Mouse (Mus musculus): ENCODE data around the gene Zbtb49. TPM values are rescaled to one million over a fixed set of nuclear protein-coding genes. Genes with fewer than 3 reads are reported as not detected.

Zbtb49 gene
- polyA plus RNA-seq, 1 experiment, result 0.25 TPM

- peaks cover 2% of the 10 kb centered on the region; the same call in 1 of the 2 replicates for H3K9me3 ChIP-seq (ENCODE audit: control insufficient read depth, low read length)
- no peak overlapping the region for H3K4me3 ChIP-seq (replicated peaks)
- H3K36me3 ChIP-seq (ENCODE audit: control insufficient read depth), result no peaks in the 10 kb centered on the region
- no peaks in the 10 kb centered on the region for H3K4me1 ChIP-seq (ENCODE audit: control insufficient read depth)
- peaks cover 5% of the 10 kb centered on the region for H3K27me3 ChIP-seq (ENCODE audit: control insufficient read depth)
- TF ChIP-seq TAL1 (IDR thresholded peaks at IDR 0.05; ENCODE audit: low read length), result no peak
- no peak for TF ChIP-seq GATA1 (IDR thresholded peaks at IDR 0.05; ENCODE audit: low read length)
Observed at GRCm38 (mm10) chr5:38152201-38153108, 67.8 kb downstream of the Zbtb49 start.

DNA sequence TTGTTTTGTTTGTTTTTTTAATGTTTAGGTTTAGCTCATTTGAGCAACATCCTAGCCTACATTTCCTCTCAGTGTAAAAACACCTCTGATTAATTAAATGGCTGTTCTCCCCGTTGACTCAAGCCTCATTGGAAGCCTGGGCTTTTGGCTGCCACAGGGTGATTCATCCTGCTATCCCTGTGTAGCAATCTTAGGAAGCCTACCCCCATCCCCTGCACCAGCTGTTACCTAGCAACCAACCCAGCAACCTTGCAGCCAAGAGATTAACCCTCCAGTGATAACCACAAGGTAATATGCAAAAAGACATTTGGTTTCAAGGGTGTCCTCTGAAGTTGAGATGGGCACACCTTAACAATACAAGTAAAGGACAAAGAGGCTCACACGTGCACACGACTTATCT is 69.0 kb downstream of the Zbtb49 start:
- peaks cover 2% of the 10 kb centered on the region; the same call in 1 of the 2 replicates for H3K9me3 ChIP-seq (ENCODE audit: control insufficient read depth, low read length)
- H3K36me3 ChIP-seq (ENCODE audit: control insufficient read depth), result no peaks in the 10 kb centered on the region
- H3K4me3 ChIP-seq (replicated peaks), result no peak overlapping the region
- TF ChIP-seq GATA1 (IDR thresholded peaks at IDR 0.05; ENCODE audit: low read length) (no peak), TAL1 (IDR thresholded peaks at IDR 0.05; ENCODE audit: low read length) (no peak)
- no peaks in the 10 kb centered on the region for H3K27me3 ChIP-seq (ENCODE audit: control insufficient read depth)
- H3K4me1 ChIP-seq (ENCODE audit: control insufficient read depth), result no peaks in the 10 kb centered on the region

GRCm38 (mm10) chr5:38146524-38146923 is 73.7 kb downstream of the Zbtb49 start:
- no peak for TF ChIP-seq TAL1 (IDR thresholded peaks at IDR 0.05; ENCODE audit: low read length)
- no peak for TF ChIP-seq GATA1 (IDR thresholded peaks at IDR 0.05; ENCODE audit: low read length)
- Histone ChIP-seq H3K4me1 (ENCODE audit: control insufficient read depth) (no peaks in the 10 kb centered on the region), H3K36me3 (ENCODE audit: control insufficient read depth) (no peaks in the 10 kb centered on the region), H3K27me3 (ENCODE audit: control insufficient read depth) (no peaks in the 10 kb centered on the region), H3K4me3 (replicated peaks) (no peak overlapping the region), H3K9me3 (ENCODE audit: control insufficient read depth, low read length) (no peaks in the 10 kb centered on the region)

DNA sequence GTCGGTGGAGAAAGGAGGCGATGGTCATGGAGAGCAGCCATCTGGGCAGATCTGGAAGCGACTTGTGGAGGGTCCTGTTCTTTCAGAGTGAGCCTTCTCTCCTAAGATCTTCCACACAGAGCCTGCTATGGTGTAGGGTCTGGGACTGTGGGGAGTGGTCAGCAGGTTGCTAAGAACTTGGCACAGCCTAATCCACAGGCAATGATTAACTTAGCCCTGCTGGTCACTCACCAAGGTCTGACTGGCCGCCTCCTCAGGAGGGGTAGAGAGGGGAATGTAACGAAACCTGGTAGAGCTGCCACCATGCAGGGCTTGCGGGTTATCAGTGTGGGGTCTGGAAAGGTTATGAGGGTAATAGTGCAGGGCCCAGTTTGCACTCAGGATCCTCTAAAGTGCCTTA is 79.4 kb downstream of the Zbtb49 start:
- Histone ChIP-seq H3K27me3 (ENCODE audit: control insufficient read depth) (no peaks in the 10 kb centered on the region), H3K9me3 (ENCODE audit: control insufficient read depth, low read length) (no peaks in the 10 kb centered on the region), H3K4me1 (ENCODE audit: control insufficient read depth) (no peaks in the 10 kb centered on the region; the same call in none of the 2 replicates), H3K4me3 (replicated peaks) (no peak overlapping the region), H3K36me3 (ENCODE audit: control insufficient read depth) (no peaks in the 10 kb centered on the region; the same call in 1 of the 2 replicates)
- TF ChIP-seq TAL1 (IDR thresholded peaks at IDR 0.05; ENCODE audit: low read length) (no peak), GATA1 (IDR thresholded peaks at IDR 0.05; ENCODE audit: low read length) (no peak)

Other genes starting within 250 kb of the Zbtb49 start
- 2.3 and 2.8 TPM in 2 replicates for gene Stx18, start 181.7 kb downstream of the Zbtb49 start, polyA plus RNA-seq (2012)
- not detected in 2 replicates for gene Nsg1, start 60.5 kb downstream of the Zbtb49 start, polyA plus RNA-seq (2012)
- gene Lyar, start within 50 bp of the Zbtb49 start, polyA plus RNA-seq (2012), result 3.8 and 4.8 TPM in 2 replicates
- 4.4 and 5.6 TPM in 2 replicates for gene Tmem128, start 39.7 kb upstream of the Zbtb49 start, polyA plus RNA-seq (2012)
- not detected in 2 replicates for gene Otop1, start 55.5 kb upstream of the Zbtb49 start, polyA plus RNA-seq (2012)
- gene Drd5, start 98.9 kb upstream of the Zbtb49 start, polyA plus RNA-seq (2012), result not detected in 2 replicates